ENCODE assay signal across 13 mouse cellular contexts in the genomic region with DNA sequence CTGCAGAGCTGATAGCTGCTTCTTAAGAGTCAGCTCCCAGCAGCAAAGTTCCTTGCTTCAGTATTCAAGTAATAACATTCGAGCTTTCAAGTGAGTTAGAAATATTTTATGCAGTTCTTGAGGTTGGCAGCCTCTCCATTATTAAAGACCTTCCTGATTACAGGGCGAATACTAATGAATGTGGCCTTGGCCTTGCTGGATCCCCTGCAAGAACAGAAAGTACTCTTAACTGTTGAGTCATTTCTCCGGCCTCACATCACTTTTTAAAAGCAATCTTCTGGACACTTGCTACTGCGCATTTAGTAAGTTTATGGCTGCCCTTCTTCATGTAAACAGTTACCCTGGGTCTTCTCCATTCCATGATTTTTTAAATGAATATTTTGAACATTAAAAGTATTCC.
"Had no signal": no experiment of that assay in that cellular context is flagged by ENCODE, and none has a peak within 500 bp of the region (broad histone marks: within the 10 kb centered on the region; RNA-seq: fewer than 3 reads in every experiment).

No protein-coding gene starts in this region.

- DNase-seq: kidney, adult 18-20 months; kidney, postnatal 25 days; left cerebral cortex, postnatal 4 days; lung, adult 18-20 months; right cerebral cortex, adult 18-20 months; right cerebral cortex, postnatal 25 days; thymus, adult 2 months; thymus, postnatal 25 days had no signal

- H3K4me3 ChIP-seq: limb, embryonic 13.5 days; midbrain, embryonic 12.5 days; neural tube, embryonic 13.5 days had no signal

- H3K4me1 ChIP-seq: limb, embryonic 13.5 days; midbrain, embryonic 12.5 days; neural tube, embryonic 13.5 days had no signal

- H3K27me3 ChIP-seq: limb, embryonic 13.5 days; midbrain, embryonic 12.5 days; neural tube, embryonic 13.5 days had no signal

- ATAC-seq: midbrain, embryonic 16.5 days had no signal

- H3K9me3 ChIP-seq: midbrain, embryonic 12.5 days had no signal

- H3K4me2 ChIP-seq: limb, embryonic 13.5 days; midbrain, embryonic 12.5 days; neural tube, embryonic 13.5 days had no signal

- H3K9ac ChIP-seq: limb, embryonic 13.5 days; liver, embryonic 14.5 days; midbrain, embryonic 12.5 days; neural tube, embryonic 13.5 days had no signal

- H3K36me3 ChIP-seq: limb, embryonic 13.5 days; midbrain, embryonic 12.5 days had no signal

- H3K27ac ChIP-seq: limb, embryonic 13.5 days; liver, embryonic 14.5 days; midbrain, embryonic 12.5 days; neural tube, embryonic 13.5 days had no signal
